Mouse (Mus musculus): ENCODE measurements at regions not wholly inside any gene's neighbourhood (a gene's known extent, or its start where the extent isn't known, plus 50 kb on each side); places are given as distances from the start of the nearest gene placed in this dataset.

- Histone ChIP-seq H3K4me3 (replicated peaks) (no peak overlapping the region), H3K9ac (no peak overlapping the region), H3K27me3 (no peaks in the 10 kb centered on the region), H3K4me1 (no peaks in the 10 kb centered on the region), H3K4me2 (no peak overlapping the region), H3K9me3 (no peaks in the 10 kb centered on the region), H3K36me3 (replicated peaks) (no peaks in the 10 kb centered on the region), H3K27ac (no peak overlapping the region)
- ATAC-seq (ENCODE audit: low FRiP score), result no peak
- WGBS, result 89% methylated on average over 2 of the region's 2 CpGs
Observed at GRCm38 (mm10) chr9:52454445-52454844, 225.1 kb downstream of the AI593442 start.

- WGBS, result 81% methylated on average over 3 of the region's 3 CpGs
- ATAC-seq (ENCODE audit: low FRiP score), result no peak
- no peaks in the 10 kb centered on the region for H3K4me1 ChIP-seq
- H3K9me3 ChIP-seq, result no peaks in the 10 kb centered on the region
- H3K4me2 ChIP-seq, result no peak overlapping the region
- H3K36me3 ChIP-seq (replicated peaks), result no peaks in the 10 kb centered on the region
- no peak overlapping the region for H3K9ac ChIP-seq
- no peaks in the 10 kb centered on the region for H3K27me3 ChIP-seq
- no peak overlapping the region for H3K4me3 ChIP-seq (replicated peaks)
- H3K27ac ChIP-seq, result no peak overlapping the region
Observed at GRCm38 (mm10) chr9:52451792-52452191, 227.8 kb downstream of the AI593442 start.

- no peak overlapping the region for H3K9ac ChIP-seq
- no peaks in the 10 kb centered on the region for H3K36me3 ChIP-seq (replicated peaks)
- no peak overlapping the region for H3K27ac ChIP-seq
- no peak overlapping the region for H3K4me3 ChIP-seq (replicated peaks)
- no peaks in the 10 kb centered on the region for H3K4me1 ChIP-seq
- H3K27me3 ChIP-seq, result no peaks in the 10 kb centered on the region
- no peak for ATAC-seq (ENCODE audit: low FRiP score)
- no peak overlapping the region for H3K4me2 ChIP-seq
- no peaks in the 10 kb centered on the region for H3K9me3 ChIP-seq
Observed at GRCm38 (mm10) chr9:52448245-52448644, 231.3 kb downstream of the AI593442 start.

- no peak for ATAC-seq (ENCODE audit: low FRiP score)
- Histone ChIP-seq H3K27me3 (no peaks in the 10 kb centered on the region), H3K9ac (no peak overlapping the region), H3K4me1 (no peaks in the 10 kb centered on the region), H3K4me3 (replicated peaks) (no peak overlapping the region), H3K36me3 (replicated peaks) (no peaks in the 10 kb centered on the region), H3K9me3 (no peaks in the 10 kb centered on the region), H3K4me2 (no peak overlapping the region), H3K27ac (no peak overlapping the region)
- WGBS, result 94% methylated on average over 7 of the region's 7 CpGs
Observed at GRCm38 (mm10) chr9:52443228-52443627, 236.4 kb downstream of the AI593442 start.

GRCm38 (mm10) chr9:52434215-52434614 is 245.4 kb downstream of the AI593442 start:
- no peaks in the 10 kb centered on the region for H3K36me3 ChIP-seq (replicated peaks)
- no peaks in the 10 kb centered on the region for H3K4me1 ChIP-seq
- 64% methylated on average over 4 of the region's 4 CpGs for WGBS
- no peak overlapping the region for H3K9ac ChIP-seq
- no peaks in the 10 kb centered on the region for H3K27me3 ChIP-seq
- no peak for ATAC-seq (ENCODE audit: low FRiP score)
- no peaks in the 10 kb centered on the region for H3K9me3 ChIP-seq
- H3K27ac ChIP-seq, result no peak overlapping the region
- H3K4me2 ChIP-seq, result no peak overlapping the region
- H3K4me3 ChIP-seq (replicated peaks), result no peak overlapping the region

GRCm38 (mm10) chr9:52425413-52425812 is 254.2 kb downstream of the AI593442 start:
- no peak overlapping the region for H3K4me3 ChIP-seq (replicated peaks)
- 11% methylated on average over 4 of the region's 4 CpGs for WGBS
- no peaks in the 10 kb centered on the region for H3K36me3 ChIP-seq (replicated peaks)
- H3K27me3 ChIP-seq, result no peaks in the 10 kb centered on the region
- H3K27ac ChIP-seq, result no peak overlapping the region
- peaks cover 5% of the 10 kb centered on the region for H3K4me1 ChIP-seq
- no peak overlapping the region for H3K4me2 ChIP-seq
- ATAC-seq (ENCODE audit: low FRiP score), result no peak
- H3K9me3 ChIP-seq, result no peaks in the 10 kb centered on the region
- H3K9ac ChIP-seq, result no peak overlapping the region

GRCm38 (mm10) chr9:52422622-52423021 is 254.2 kb upstream of the Zc3h12c start:
- H3K4me1 ChIP-seq, result peaks cover 5% of the 10 kb centered on the region
- no peak for ATAC-seq (ENCODE audit: low FRiP score)
- no peaks in the 10 kb centered on the region for H3K9me3 ChIP-seq
- H3K27me3 ChIP-seq, result no peaks in the 10 kb centered on the region
- H3K4me3 ChIP-seq (replicated peaks), result no peak overlapping the region
- no peak overlapping the region for H3K9ac ChIP-seq
- no peak overlapping the region for H3K27ac ChIP-seq
- no peak overlapping the region for H3K4me2 ChIP-seq
- 66% methylated on average over 3 of the region's 3 CpGs for WGBS
- H3K36me3 ChIP-seq (replicated peaks), result no peaks in the 10 kb centered on the region

- no peak overlapping the region for H3K4me2 ChIP-seq
- no peak for ATAC-seq (ENCODE audit: low FRiP score)
- no peak overlapping the region for H3K4me3 ChIP-seq (replicated peaks)
- no peaks in the 10 kb centered on the region for H3K4me1 ChIP-seq
- no peak overlapping the region for H3K9ac ChIP-seq
- H3K27me3 ChIP-seq, result no peaks in the 10 kb centered on the region
- 66% methylated on average over 6 of the region's 6 CpGs for WGBS
- H3K9me3 ChIP-seq, result no peaks in the 10 kb centered on the region
- no peaks in the 10 kb centered on the region for H3K36me3 ChIP-seq (replicated peaks)
- H3K27ac ChIP-seq, result no peak overlapping the region
Observed at GRCm38 (mm10) chr9:52415706-52416105, 247.3 kb upstream of the Zc3h12c start.

GRCm38 (mm10) chr9:52407841-52408240 is 239.5 kb upstream of the Zc3h12c start:
- Histone ChIP-seq H3K4me3 (replicated peaks) (no peak overlapping the region), H3K27ac (no peak overlapping the region), H3K36me3 (replicated peaks) (no peaks in the 10 kb centered on the region), H3K9me3 (no peaks in the 10 kb centered on the region), H3K4me1 (no peaks in the 10 kb centered on the region), H3K4me2 (no peak overlapping the region), H3K9ac (no peak overlapping the region), H3K27me3 (no peaks in the 10 kb centered on the region)
- ATAC-seq (ENCODE audit: low FRiP score), result no peak
- 94% methylated on average over 6 of the region's 6 CpGs for WGBS

GRCm38 (mm10) chr9:52402496-52402895 is 234.1 kb upstream of the Zc3h12c start:
- Histone ChIP-seq H3K4me2 (no peak overlapping the region), H3K9me3 (no peaks in the 10 kb centered on the region), H3K4me1 (no peaks in the 10 kb centered on the region), H3K27me3 (no peaks in the 10 kb centered on the region), H3K27ac (no peak overlapping the region), H3K36me3 (replicated peaks) (no peaks in the 10 kb centered on the region), H3K4me3 (replicated peaks) (no peak overlapping the region), H3K9ac (no peak overlapping the region)
- no peak for ATAC-seq (ENCODE audit: low FRiP score)
- WGBS, result 75% methylated on average over 2 of the region's 2 CpGs

- WGBS, result 85% methylated on average over 2 of the region's 2 CpGs
- Histone ChIP-seq H3K9me3 (no peaks in the 10 kb centered on the region), H3K27me3 (no peaks in the 10 kb centered on the region), H3K27ac (no peak overlapping the region), H3K36me3 (replicated peaks) (no peaks in the 10 kb centered on the region), H3K9ac (no peak overlapping the region), H3K4me3 (replicated peaks) (no peak overlapping the region), H3K4me2 (no peak overlapping the region), H3K4me1 (no peaks in the 10 kb centered on the region)
- no peak for ATAC-seq (ENCODE audit: low FRiP score)
Observed at GRCm38 (mm10) chr9:52379031-52379430, 210.7 kb upstream of the Zc3h12c start.

GRCm38 (mm10) chr9:52377761-52378160 is 209.4 kb upstream of the Zc3h12c start:
- no peak overlapping the region for H3K4me2 ChIP-seq
- H3K9me3 ChIP-seq, result no peaks in the 10 kb centered on the region
- H3K27me3 ChIP-seq, result no peaks in the 10 kb centered on the region
- H3K4me3 ChIP-seq (replicated peaks), result no peak overlapping the region
- no peak overlapping the region for H3K9ac ChIP-seq
- ATAC-seq (ENCODE audit: low FRiP score), result no peak
- H3K4me1 ChIP-seq, result no peaks in the 10 kb centered on the region
- H3K27ac ChIP-seq, result no peak overlapping the region
- no peaks in the 10 kb centered on the region for H3K36me3 ChIP-seq (replicated peaks)

- Histone ChIP-seq H3K4me1 (no peaks in the 10 kb centered on the region), H3K4me3 (replicated peaks) (no peak overlapping the region), H3K4me2 (no peak overlapping the region), H3K36me3 (replicated peaks) (no peaks in the 10 kb centered on the region), H3K9ac (no peak overlapping the region), H3K9me3 (no peaks in the 10 kb centered on the region), H3K27me3 (no peaks in the 10 kb centered on the region), H3K27ac (no peak overlapping the region)
- ATAC-seq (ENCODE audit: low FRiP score), result no peak
- 88% methylated on average over 3 of the region's 3 CpGs for WGBS
Observed at GRCm38 (mm10) chr9:52376914-52377313, 208.5 kb upstream of the Zc3h12c start.

- WGBS, result 95% methylated on average over 1 of the region's 1 CpGs
- Histone ChIP-seq H3K27ac (no peak overlapping the region), H3K36me3 (replicated peaks) (no peaks in the 10 kb centered on the region), H3K4me3 (replicated peaks) (no peak overlapping the region), H3K27me3 (no peaks in the 10 kb centered on the region), H3K4me1 (peaks cover 8% of the 10 kb centered on the region), H3K9me3 (no peaks in the 10 kb centered on the region), H3K4me2 (no peak overlapping the region), H3K9ac (no peak overlapping the region)
- no peak for ATAC-seq (ENCODE audit: low FRiP score)
Observed at GRCm38 (mm10) chr9:52371296-52371695, 202.9 kb upstream of the Zc3h12c start.

Data from forebrain, embryonic 12.5 days (tissue).